Mouse (Mus musculus) adrenal gland, adult 2 months (tissue): ENCODE measurements around the gene Tuba3b. TPM values are rescaled to one million over a fixed set of nuclear protein-coding genes. Genes with fewer than 3 reads are reported as not detected.

Experiments used
- DNase-seq: peaks from one replicate; pipeline ENCODE4 v3.0.0; 2021
- polyA plus RNA-seq: library from polyadenylated mRNA; depleted of rRNA; stranded (reverse); fragments of >200 nt; gene quantifications from 2 replicates; pipeline ENCODE4 v1.2.3, GENCODE M21; 2012; rRNA removed
- total RNA-seq, 2 experiments: library from RNA; stranded (reverse); gene quantifications; 2 replicates each; pipeline ENCODE4 v1.2.3; 2021

The Tuba3b gene
- total and polyA plus RNA-seq, 3 experiments: not detected

DNA sequence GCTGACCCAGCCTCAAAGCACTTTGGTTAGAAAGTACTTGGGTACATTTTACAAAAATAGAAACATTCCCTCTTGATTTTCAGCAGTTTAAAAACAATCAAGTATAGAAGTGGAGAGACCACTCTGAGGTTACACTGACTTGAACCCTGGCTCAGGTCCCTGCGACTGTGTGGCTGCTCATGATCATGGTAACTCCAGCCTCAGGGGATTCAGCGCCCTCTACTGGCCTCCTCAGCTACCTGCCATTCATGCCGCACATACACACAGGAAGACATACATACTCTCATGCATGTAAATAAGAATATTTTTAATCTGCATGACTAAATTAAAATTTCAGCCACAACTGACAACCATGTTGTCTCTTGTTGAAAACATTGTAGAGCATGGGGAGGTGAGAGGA, 50.2 kb downstream of the Tuba3b start:
- DNase-seq: no peak

DNA sequence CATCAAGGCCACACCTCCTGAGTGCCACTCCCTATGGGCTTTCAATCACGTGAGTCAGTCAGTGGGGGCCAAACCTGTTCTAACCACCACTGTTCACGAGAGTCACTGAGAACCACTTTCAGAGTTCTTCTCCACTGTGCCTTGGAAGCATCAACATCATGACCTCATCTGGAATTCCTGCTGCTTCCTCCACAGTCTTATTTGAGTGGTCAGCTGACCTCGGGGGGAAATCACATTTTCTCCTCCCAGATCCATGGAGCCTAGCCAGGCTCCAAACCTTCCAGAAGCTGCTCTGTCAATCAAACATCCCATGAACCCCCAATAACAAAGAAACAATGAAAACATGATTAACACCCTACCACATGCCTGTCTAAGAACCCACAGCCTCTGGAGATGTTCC, 52.1 kb downstream of the Tuba3b start:
- DNase-seq: no peak

DNA sequence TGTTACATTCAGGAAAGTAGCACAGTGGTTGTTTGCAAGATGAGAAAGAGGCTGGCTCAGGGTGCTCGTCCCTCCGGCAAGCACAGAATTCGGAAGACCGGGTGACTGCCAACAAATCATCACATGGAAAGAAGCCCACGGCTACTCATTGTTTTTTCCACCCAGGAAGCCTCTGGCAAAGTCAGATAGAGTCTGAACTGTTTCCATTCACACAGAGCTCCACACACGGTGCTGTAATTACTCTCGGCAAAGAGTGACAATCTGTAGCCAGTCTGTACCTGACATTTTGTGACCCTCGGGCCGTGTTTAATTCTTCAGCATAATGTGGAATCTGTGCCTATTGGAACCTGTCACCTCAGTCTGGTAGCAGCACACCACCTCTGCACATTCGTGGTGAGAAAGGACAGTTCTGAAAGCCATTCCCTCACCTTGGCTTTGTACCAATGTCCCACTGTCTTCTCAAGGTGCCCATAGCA, 54.1 kb downstream of the Tuba3b start:
- DNase-seq: no peak

Other genes with a start within 250 kb of the Tuba3b start
- 1 to 10 TPM in 1 of 2 experiments, under 1 TPM in 1; 0.75 to 1.2 TPM for gene Lmntd1, start 1.4 kb upstream of the Tuba3b start, total RNA-seq
- 0.21 and 0.29 TPM in 2 replicates for gene Lmntd1, start 1.4 kb upstream of the Tuba3b start, polyA plus RNA-seq
- 10 to 100 TPM; 77.5 to 85.2 TPM for gene Rassf8, start 131.0 kb downstream of the Tuba3b start, total RNA-seq
- gene Rassf8, start 131.0 kb downstream of the Tuba3b start, polyA plus RNA-seq: 13.6 and 18.6 TPM in 2 replicates
- gene Bhlhe41, start 249.8 kb downstream of the Tuba3b start, total RNA-seq: 10 to 100 TPM in 1 of 2 experiments, 1 to 10 TPM in 1; 8.4 to 28.2 TPM
- gene Bhlhe41, start 249.8 kb downstream of the Tuba3b start, polyA plus RNA-seq: 21.5 and 26.5 TPM in 2 replicates